Mouse (Mus musculus) liver, embryonic 14.5 days (tissue): ENCODE measurements around the gene Crybb3. TPM values are rescaled to one million over a fixed set of nuclear protein-coding genes. Genes with fewer than 3 reads are reported as not detected.
A peak's percentile ranks its signal among the peaks of the same experiment; 100 is the strongest.

Experiments used
- ATAC-seq: fragments of 200-750 bp; cut with Nextera tagmentation; 2 replicates; pipeline ENCODE4 v1.8.0; 2017; ENCODE audit warnings: moderate number of reproducible peaks, mild to moderate bottlenecking, moderate library complexity; ENCODE audit not compliant: insufficient read depth
- DNase-seq, 3 experiments: peaks; one replicate each; pipeline ENCODE4 v3.0.0-alpha.2; 2012 to 2013; ENCODE audit warnings: low read depth in 3 of 3, low spot score in 3 of 3
- H3K27ac ChIP-seq: fragments of 300-500 bp; sonication (generic); 2 replicates; pipeline ENCODE4 v1.5.1; 2014; ENCODE audit warnings: moderate library complexity, mild to moderate bottlenecking, control low read depth, inconsistent platforms
- H3K27me3 ChIP-seq: fragments of 300-500 bp; sonication (generic); 2 replicates; pipeline ENCODE4 v1.6.1; 2014; ENCODE audit warnings: mild to moderate bottlenecking, low read length, moderate library complexity; ENCODE audit not compliant: control insufficient read depth, insufficient read depth
- H3K36me3 ChIP-seq: fragments of 300-500 bp; sonication (generic); replicated peaks from 2 replicates; pipeline ENCODE4 v1.6.1; 2014; ENCODE audit warnings: low read depth; ENCODE audit not compliant: control insufficient read depth, insufficient read depth
- H3K4me1 ChIP-seq, 2 experiments: fragments of 200-500 bp in 1 of 2; fragments of 300-500 bp in 1 of 2; sonication (generic) in 1 of 2; replicated peaks; 2 replicates each; pipeline ENCODE4 v1.6.1; 2012 to 2014; ENCODE audit warnings: antibody characterized with exemption in 1 of 2, inconsistent platforms in 1 of 2, low read length in 1 of 2; ENCODE audit not compliant: control insufficient read depth in 2 of 2, insufficient read depth in 2 of 2
- H3K4me2 ChIP-seq: fragments of 300-500 bp; sonication (generic); 2 replicates; pipeline ENCODE4 v1.6.1; 2014; ENCODE audit warnings: low read depth, mild to moderate bottlenecking, control low read depth, moderate library complexity
- H3K4me3 ChIP-seq, 2 experiments: fragments of 200-500 bp in 1 of 2; fragments of 300-500 bp in 1 of 2; sonication (generic) in 1 of 2; 2 replicates each; pipeline ENCODE4 v1.5.1; 2012 to 2014; ENCODE audit warnings: low read depth in 2 of 2, low read length in 2 of 2, mild to moderate bottlenecking in 2 of 2, control low read depth in 1 of 2, inconsistent platforms in 1 of 2, moderate library complexity in 1 of 2; ENCODE audit not compliant: insufficient read depth in 1 of 2
- H3K9ac ChIP-seq: fragments of 300-500 bp; sonication (generic); replicated peaks from 2 replicates; pipeline ENCODE4 v1.6.1; 2014; ENCODE audit warnings: mild to moderate bottlenecking, control low read depth, moderate library complexity
- H3K9me3 ChIP-seq: fragments of 300-500 bp; sonication (generic); 2 replicates; pipeline ENCODE4 v1.6.1; 2016; ENCODE audit warnings: low read length, mixed read lengths; ENCODE audit not compliant: control insufficient read depth
- CTCF ChIP-seq: IDR thresholded peaks from 2 replicates; pipeline ENCODE4 v1.5.1; 2016; ENCODE audit warnings: antibody characterized with exemption, low read depth, control low read depth
- EP300 ChIP-seq: IDR thresholded peaks from 2 replicates; pipeline ENCODE4 v1.6.1; 2016; ENCODE audit warnings: antibody characterized with exemption, low read depth
- WGBS: fragments of 180-500 bp; shearing (Covaris S2); extraction: QIAGEN DNeasy Blood & Tissue Kit; methylation state at CpG from one replicate; pipeline ENCODE4 v1.1.7; 2014; ENCODE audit not compliant: insufficient replicate concordance; 5-methylcytosine and 5-hydroxymethylcytosine counted together
- polyA plus RNA-seq, 2 experiments: library from polyadenylated mRNA; depleted of rRNA in 1 of 2; stranded (reverse) in 1 of 2; unstranded in 1 of 2; fragments of >200 nt; fragmentation: Nextera tagmentation in 1 of 2; extraction: Ambion mirVana in 1 of 2; gene quantifications; 2 replicates each; pipeline versions ENCODE4 v1.2.1 to v1.2.3; 2012 to 2014

Crybb3 gene
- polyA plus RNA-seq, 2 experiments, result 0.06 TPM; not detected in 1

- H3K4me2 ChIP-seq, result no peak overlapping the region
- H3K9ac ChIP-seq, result no peak overlapping the region
- DNase-seq (peak; percentile 47 to 61 (median 57)), ATAC-seq (0 out of 2 replicates have a peak, but pooled peaks have one; percentile 41)
- no peak overlapping the region for H3K27ac ChIP-seq
- no peaks in the 10 kb centered on the region for H3K4me1 ChIP-seq
- H3K9me3 ChIP-seq, result no peaks in the 10 kb centered on the region
- H3K27me3 ChIP-seq, result no peaks in the 10 kb centered on the region
- H3K36me3 ChIP-seq, result no peaks in the 10 kb centered on the region
- 13% methylated on average over 1 of the region's 1 CpGs for WGBS
- TF ChIP-seq CTCF, result peak; percentile 100
- TF ChIP-seq EP300, result no peak
- no peak overlapping the region for H3K4me3 ChIP-seq
These were observed 18.2 kb upstream of the Crybb3 start for GRCm38 (mm10) chr5:113099546-113099945.

GRCm38 (mm10) chr5:113097551-113097950 lies 16.2 kb upstream of the Crybb3 start:
- TF ChIP-seq CTCF (no peak), EP300 (no peak)
- no peak for DNase-seq
- no peak overlapping the region for H3K4me3 ChIP-seq
- H3K27ac ChIP-seq, result no peak overlapping the region
- no peak overlapping the region for H3K4me2 ChIP-seq
- no peaks in the 10 kb centered on the region for H3K27me3 ChIP-seq
- ATAC-seq, result no peak
- H3K9me3 ChIP-seq, result no peaks in the 10 kb centered on the region
- no peaks in the 10 kb centered on the region for H3K36me3 ChIP-seq
- 74% methylated on average over 17 of the region's 17 CpGs for WGBS
- no peak overlapping the region for H3K9ac ChIP-seq
- H3K4me1 ChIP-seq, result no peaks in the 10 kb centered on the region

GRCm38 (mm10) chr5:113095456-113095855 lies 14.1 kb upstream of the Crybb3 start:
- Histone ChIP-seq H3K4me2 (no peak overlapping the region), H3K4me1 (no peaks in the 10 kb centered on the region), H3K36me3 (no peaks in the 10 kb centered on the region), H3K27ac (no peak overlapping the region), H3K4me3 (no peak overlapping the region), H3K9ac (no peak overlapping the region), H3K9me3 (no peaks in the 10 kb centered on the region), H3K27me3 (no peaks in the 10 kb centered on the region)
- DNase-seq (no peak), ATAC-seq (no peak)
- 81% methylated on average over 18 of the region's 18 CpGs for WGBS
- TF ChIP-seq EP300, result no peak
- no peak for TF ChIP-seq CTCF

- Histone ChIP-seq H3K4me2 (no peak overlapping the region), H3K9me3 (no peaks in the 10 kb centered on the region), H3K9ac (no peak overlapping the region), H3K4me1 (no peaks in the 10 kb centered on the region), H3K36me3 (no peaks in the 10 kb centered on the region), H3K27me3 (no peaks in the 10 kb centered on the region), H3K4me3 (no peak overlapping the region), H3K27ac (no peak overlapping the region)
- DNase-seq, result no peak
- TF ChIP-seq CTCF, result no peak
- no peak for TF ChIP-seq EP300
- WGBS, result 54% methylated on average over 7 of the region's 7 CpGs
- no peak for ATAC-seq
These were observed 11.0 kb upstream of the Crybb3 start for GRCm38 (mm10) chr5:113092406-113092805.

GRCm38 (mm10) chr5:113091162-113091561 lies 9.8 kb upstream of the Crybb3 start:
- H3K4me1 ChIP-seq, result no peaks in the 10 kb centered on the region
- TF ChIP-seq EP300 (no peak), CTCF (peak; percentile 83)
- no peak overlapping the region for H3K9ac ChIP-seq
- H3K4me2 ChIP-seq, result no peak overlapping the region
- H3K27ac ChIP-seq, result no peak overlapping the region
- H3K27me3 ChIP-seq, result no peaks in the 10 kb centered on the region
- H3K9me3 ChIP-seq, result no peaks in the 10 kb centered on the region
- no peak overlapping the region for H3K4me3 ChIP-seq
- no peaks in the 10 kb centered on the region for H3K36me3 ChIP-seq
- DNase-seq (no peak), ATAC-seq (no peak)
- WGBS, result 63% methylated on average over 5 of the region's 5 CpGs
